Mouse (Mus musculus) frontal cortex, postnatal 10 days (tissue): ENCODE data around the gene Wdr5.

Experiments used
- DNase-seq, 2 experiments: peaks; one replicate each; pipeline ENCODE4 v3.0.0; 2022; ENCODE audit warnings: low spot score in 2 of 2, mixed read lengths in 1 of 2

The Wdr5 gene

DNA sequence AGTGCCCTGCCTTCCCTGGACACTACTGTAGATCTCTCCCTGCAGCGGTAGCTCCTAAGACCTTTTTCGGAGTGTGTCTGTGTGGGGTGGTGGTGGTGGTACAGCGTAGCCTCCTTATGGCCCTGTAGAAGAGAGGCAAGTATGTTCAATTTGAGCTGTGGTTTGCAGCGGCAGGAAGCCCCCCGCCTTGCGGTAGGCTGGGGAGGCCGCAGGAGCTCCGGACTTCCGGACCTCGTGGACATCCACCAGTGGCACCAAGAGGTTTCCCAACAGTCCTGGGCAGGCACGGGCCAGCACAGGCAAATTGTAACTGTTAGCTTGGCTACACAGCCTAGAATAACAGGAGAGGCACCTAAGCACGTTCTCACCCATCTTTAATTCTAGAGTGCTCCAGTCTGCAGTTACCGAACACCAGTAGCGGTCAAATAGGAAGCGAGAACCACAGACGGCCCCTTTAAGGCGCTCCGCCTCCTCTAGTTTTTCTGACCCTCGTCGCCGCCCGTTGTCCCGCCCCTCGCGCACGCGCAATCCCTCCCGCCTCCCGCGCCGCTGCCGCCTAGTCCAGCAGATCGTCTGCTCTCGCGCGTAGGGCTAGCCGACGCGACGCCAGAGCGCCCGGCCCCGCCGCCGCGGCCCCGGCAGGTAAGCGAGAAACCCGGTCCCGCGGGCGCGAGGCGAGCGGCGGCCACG, at the start of gene Wdr5:
TSS of gene Wdr5 (plus strand) at position 519 of the 690 bp plus-strand sequence.
- peak; percentile 87 to 95 for DNase-seq

- no peak for DNase-seq
Measured at GRCm38 (mm10) chr2:27469292-27469990, 45.5 kb upstream of the Wdr5 start.

- DNase-seq, result no peak
Measured at GRCm38 (mm10) chr2:27469991-27470355, 45.0 kb upstream of the Wdr5 start.

DNA sequence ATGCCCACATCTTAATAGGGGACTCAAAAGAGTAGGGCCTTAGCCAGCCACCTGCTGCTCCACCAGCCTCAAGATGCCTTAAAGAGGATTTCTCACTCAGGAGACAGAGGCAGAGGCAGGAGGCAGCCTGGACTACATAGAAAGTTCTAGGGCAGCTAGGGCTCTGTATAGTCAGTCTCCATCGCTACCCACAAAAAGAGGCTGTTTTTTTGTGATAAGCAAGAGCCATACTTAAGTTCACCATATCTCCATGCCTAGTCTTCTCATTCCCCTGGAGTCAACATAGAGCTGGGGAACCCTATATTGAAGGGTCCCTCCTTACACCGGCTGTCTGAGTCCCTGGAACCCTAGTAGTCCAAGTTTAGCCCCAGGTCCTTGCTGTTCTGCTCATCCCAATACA, 44.4 kb upstream of the Wdr5 start:
- no peak for DNase-seq

DNA sequence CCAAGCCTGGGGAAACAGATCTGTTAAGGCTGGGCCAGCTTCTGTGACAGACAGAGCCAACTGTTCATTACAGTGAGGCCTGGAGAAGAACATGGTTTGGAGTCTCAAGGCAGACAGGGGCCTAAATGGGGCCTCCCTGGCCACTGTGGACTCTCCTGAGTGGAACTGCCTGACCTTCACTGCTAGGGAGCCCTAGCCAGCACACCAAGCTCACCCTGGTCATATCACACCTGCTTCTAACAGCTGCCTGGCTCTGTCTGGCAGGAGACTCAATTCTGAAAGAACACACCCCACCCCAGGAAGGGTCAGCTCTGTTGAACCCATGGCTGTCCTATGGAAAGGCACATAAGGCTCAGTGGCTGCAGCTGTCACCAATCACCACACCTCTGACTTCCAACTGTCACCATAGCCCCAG, 43.8 kb upstream of the Wdr5 start:
- no peak for DNase-seq

- DNase-seq, result no peak
Measured at GRCm38 (mm10) chr2:27473061-27473765, 41.7 kb upstream of the Wdr5 start.

GRCm38 (mm10) chr2:27473911-27474310, 41.0 kb upstream of the Wdr5 start:
- no peak for DNase-seq

DNA sequence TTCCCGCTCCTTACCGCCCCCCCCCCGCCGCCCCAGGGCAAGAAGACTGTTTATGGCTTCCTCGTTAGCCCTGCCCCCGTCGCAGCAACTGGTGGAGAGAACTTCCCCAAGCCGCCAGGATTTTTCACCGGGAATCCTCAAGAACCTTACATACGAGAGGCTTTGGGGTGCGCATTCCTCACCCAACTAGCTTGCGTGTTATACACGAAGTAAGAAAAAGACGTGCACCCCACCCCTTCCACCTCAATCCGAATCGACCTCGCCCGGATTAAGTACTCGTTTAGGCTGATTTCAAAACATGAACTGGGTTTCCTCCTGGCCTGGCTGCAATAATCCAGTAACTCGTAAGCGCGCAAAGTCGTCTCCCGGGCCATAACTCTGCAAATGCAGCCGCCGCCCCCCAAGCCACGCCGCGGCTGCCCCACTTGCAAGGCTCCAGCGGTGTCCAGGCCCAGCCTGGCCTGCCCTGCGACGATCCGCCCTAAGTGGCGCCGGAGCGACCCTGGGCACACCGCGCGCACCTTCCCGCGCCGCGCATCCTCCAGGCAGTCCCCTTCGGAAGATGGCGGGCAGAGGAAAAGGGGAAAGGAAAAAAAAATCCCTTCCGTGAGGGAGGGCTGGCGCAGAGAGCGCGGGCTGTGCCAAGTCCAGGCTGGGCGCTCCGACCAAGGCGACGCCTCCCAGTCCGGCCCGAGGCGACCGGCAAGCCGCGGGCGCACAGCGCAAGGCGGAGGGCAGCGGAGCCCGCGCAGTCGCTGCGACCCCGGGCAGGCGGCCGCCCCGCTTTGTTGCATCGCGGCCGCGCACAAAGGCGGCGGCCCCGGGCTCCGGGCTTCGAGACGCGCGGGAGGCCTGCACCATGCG, 40.1 kb upstream of the Wdr5 start:
- peak in 1 of 2 experiments; percentile 48 for DNase-seq

GRCm38 (mm10) chr2:27475495-27476302, 39.3 kb upstream of the Wdr5 start:
- DNase-seq, result peak; percentile 91

DNA sequence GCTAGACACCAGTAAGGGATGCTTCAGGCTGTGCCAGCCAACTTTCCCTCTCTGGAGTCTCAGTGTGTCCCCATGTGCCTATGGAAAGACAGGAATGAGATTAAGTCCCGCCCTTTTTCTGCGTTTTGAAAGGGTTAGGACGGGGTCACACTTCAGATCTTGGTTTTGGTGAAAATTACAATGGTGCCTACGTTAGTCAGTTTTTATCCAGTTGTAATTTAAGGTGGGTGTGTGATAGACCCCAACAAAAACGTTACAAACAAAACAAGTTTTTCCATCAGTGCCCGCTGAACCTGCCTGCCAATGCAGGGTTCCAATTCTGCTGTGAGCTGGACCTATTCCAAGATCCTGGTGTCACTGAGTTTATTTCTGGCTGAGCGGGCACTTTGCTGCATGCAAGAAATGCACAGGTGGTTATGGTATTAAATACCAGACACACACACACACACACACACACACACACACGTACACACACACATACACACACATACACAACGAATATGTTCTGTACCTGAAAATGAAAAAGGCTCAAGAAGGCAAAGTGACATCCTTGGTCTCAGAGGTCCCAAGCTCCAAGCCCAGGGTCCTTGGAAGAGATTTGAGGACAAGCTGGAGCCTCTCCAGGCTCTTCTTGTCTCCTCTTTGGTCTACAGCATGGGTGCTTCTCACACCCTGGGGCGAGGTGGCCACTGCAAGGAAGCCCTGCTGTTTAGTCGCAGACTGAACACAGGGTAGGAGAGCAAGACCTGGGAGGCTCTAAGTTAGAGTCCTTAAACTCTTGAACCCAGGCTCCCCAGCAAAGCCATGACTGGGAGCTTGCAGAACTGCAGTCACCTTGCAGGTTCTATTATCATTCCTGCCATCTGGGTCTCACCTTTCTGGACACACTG, 38.4 kb upstream of the Wdr5 start:
- no peak for DNase-seq

DNA sequence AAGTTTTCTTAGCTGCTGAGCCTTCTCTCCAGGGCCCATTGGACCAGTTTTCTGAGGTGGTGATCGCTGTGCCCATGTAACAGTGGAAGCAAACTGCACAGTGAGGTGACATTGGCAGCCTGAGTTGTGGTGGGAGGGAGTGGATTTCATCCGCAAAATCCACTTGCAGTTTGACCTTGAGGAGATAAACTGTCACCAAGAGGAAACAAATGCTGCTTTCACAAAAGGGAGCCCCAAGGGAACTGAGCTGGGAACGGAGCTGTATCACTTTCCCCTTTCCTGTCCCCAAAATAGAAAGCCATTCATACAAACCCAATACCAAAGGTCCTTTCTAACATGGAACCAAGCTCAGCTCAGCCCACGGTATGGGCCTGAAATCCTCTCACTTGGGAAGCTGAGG, 35.1 kb upstream of the Wdr5 start:
- no peak for DNase-seq

- DNase-seq, result no peak
Measured at GRCm38 (mm10) chr2:27480367-27480766, 34.6 kb upstream of the Wdr5 start.

GRCm38 (mm10) chr2:27482265-27482861, 32.6 kb upstream of the Wdr5 start:
- DNase-seq, result no peak

DNA sequence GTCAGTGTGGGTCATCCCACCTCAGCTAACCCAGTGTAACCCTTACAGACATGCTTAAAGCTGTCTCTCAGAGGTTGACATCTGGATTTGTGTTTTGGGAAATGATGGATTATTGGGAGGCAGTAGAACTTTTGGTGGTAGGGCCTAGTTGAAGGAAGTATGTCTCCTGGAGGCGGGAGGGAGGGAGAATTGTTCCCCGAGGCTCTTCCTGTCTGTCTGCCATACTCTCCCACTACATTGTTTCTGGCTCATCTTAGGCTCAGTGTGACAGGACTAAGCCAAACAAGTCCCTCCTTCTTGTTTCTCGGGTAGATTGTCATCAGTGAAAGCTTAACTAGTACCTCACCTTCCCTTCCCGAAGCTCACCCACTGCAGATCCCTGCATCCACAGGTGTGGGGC, 28.2 kb upstream of the Wdr5 start:
- no peak for DNase-seq

DNA sequence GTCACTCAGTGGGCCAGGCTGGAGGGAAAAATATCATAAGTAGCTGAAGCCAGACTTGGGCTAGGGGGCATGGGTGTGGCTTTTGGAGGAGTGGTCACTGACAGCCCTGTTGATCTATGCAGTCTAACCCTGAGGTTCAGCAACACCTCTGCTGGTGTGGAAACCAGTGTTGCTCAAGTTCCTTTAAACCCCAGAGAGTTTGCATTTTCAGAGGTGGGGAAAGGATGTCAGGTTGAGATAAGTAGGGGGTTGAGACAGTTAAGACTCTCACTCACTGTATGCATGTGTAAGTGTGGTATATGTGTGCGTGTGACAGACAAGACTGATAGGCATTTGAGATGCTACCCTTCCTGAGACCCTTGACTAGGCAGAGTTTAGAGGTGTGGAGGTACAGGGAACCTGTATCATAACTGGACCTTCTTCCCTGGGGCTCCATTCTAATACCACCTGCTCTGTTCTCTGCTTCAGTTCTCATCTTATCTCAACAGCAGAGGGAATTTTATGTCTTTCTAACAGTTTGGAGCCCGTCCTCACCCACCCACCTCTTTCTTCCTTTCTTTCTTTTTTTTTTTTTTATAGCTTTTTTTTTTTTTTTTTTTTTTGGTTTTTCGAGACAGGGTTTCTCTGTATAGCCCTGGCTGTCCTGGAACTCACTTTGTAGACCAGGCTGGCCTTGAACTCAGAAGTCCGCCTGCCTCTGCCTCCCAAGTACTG, 27.5 kb upstream of the Wdr5 start:
- DNase-seq, result no peak

DNA sequence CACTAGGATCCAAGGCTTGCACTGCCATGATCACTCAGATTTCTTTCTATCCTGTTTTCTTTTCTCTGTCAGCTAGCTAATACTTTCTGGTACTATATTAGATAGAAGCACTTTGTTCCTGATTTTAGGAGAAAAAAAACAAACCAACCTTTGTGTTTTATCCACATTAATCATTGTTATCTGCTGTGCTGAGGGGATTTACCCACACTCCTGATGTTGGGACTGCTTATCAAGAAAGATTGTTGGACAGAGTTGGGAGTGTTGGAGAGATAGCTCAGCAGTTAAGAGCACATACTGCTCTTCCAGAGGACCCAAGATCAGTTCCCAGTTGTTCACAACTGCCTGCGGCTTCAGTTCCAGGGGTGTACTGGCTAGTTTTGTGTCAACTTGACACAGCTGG, 26.6 kb upstream of the Wdr5 start:
- DNase-seq, result no peak

GRCm38 (mm10) chr2:27490939-27491338, 24.0 kb upstream of the Wdr5 start:
- DNase-seq, result no peak

DNA sequence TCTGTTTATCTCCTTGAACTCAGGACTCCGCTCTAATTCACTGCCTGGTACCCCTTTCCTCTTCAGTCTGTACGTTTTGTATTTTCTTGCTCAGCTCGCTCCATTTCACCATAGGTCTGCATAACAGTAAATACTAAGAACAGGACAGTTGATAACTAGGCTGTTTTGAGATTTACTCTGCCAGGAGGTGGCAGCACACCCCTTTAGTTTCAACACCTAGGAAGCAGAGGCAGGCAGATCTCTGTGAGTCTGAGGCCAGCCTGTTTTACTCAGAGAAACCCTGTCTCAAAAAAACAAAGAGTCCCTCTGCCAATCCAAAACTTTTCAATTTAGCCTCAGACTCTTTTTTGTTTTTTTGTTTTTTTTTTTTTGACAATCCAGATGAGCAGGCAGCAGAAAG, 21.0 kb upstream of the Wdr5 start:
- no peak for DNase-seq
